Mouse (Mus musculus) heart, postnatal 0 days (tissue): ENCODE measurements at regions not wholly inside any gene's neighbourhood (a gene's known extent, or its start where the extent isn't known, plus 50 kb on each side); places are given as distances from the start of the nearest gene placed in this dataset.

Experiments
- CTCF ChIP-seq: IDR thresholded peaks from 2 replicates; pipeline ENCODE4 v1.5.1; 2016; ENCODE audit warnings: antibody characterized with exemption, control low read depth, low read depth
- EP300 ChIP-seq: IDR thresholded peaks from 2 replicates; pipeline ENCODE4 v1.6.1; 2016; ENCODE audit warnings: antibody characterized with exemption, low read depth

GRCm38 (mm10) chr1:130279180-130279579, 143.6 kb downstream of the Cd55b start:
- TF ChIP-seq CTCF: no peak
- no peak for TF ChIP-seq EP300
